Mouse (Mus musculus) midbrain, embryonic 13.5 days (tissue): ENCODE results near the gene Rps6ka6. TPM values are rescaled to one million over a fixed set of nuclear protein-coding genes. Genes with fewer than 3 reads are reported as not detected.

ENCODE experiments used
- ATAC-seq: fragments of 200-750 bp; cut with Nextera tagmentation; 2 replicates; pipeline ENCODE4 v1.8.0; 2017; ENCODE audit warnings: mild to moderate bottlenecking, moderate TSS enrichment, moderate library complexity
- H3K27ac ChIP-seq: fragments of 300-500 bp; sonication (generic); 2 replicates; pipeline ENCODE4 v1.5.1; 2015; ENCODE audit warnings: inconsistent platforms, mild to moderate bottlenecking, moderate library complexity
- H3K27me3 ChIP-seq: fragments of 300-500 bp; sonication (generic); 2 replicates; pipeline ENCODE4 v1.6.1; 2015; ENCODE audit warnings: mild to moderate bottlenecking, inconsistent platforms
- H3K36me3 ChIP-seq: fragments of 300-500 bp; sonication (generic); 2 replicates; pipeline ENCODE4 v1.6.1; 2015; ENCODE audit warnings: mild to moderate bottlenecking, inconsistent platforms
- H3K4me1 ChIP-seq: fragments of 300-500 bp; sonication (generic); replicated peaks from 2 replicates; pipeline ENCODE4 v1.6.1; 2015; ENCODE audit warnings: inconsistent platforms
- H3K4me2 ChIP-seq: fragments of 300-500 bp; sonication (generic); replicated peaks from 2 replicates; pipeline ENCODE4 v1.6.1; 2015; ENCODE audit warnings: moderate library complexity, mild to moderate bottlenecking, inconsistent platforms
- H3K4me3 ChIP-seq: fragments of 300-500 bp; sonication (generic); replicated peaks from 2 replicates; pipeline ENCODE4 v1.5.1; 2015; ENCODE audit warnings: mild to moderate bottlenecking, inconsistent platforms
- H3K9ac ChIP-seq: fragments of 300-500 bp; sonication (generic); replicated peaks from 2 replicates; pipeline ENCODE4 v1.6.1; 2015; ENCODE audit warnings: mild to moderate bottlenecking, inconsistent platforms
- H3K9me3 ChIP-seq: fragments of 300-500 bp; sonication (generic); 2 replicates; pipeline ENCODE4 v1.6.1; 2016; ENCODE audit warnings: mild to moderate bottlenecking, inconsistent platforms
- WGBS: fragments of 180-500 bp; shearing (Covaris S2); methylation state at CpG from one replicate; pipeline ENCODE4 v1.1.7; 2015; 5-methylcytosine and 5-hydroxymethylcytosine counted together
- polyA plus RNA-seq: library from polyadenylated mRNA; unstranded; fragments of >200 nt; fragmentation: Nextera tagmentation; extraction: Ambion mirVana; gene quantifications from 2 replicates; pipeline ENCODE4 v1.2.1, GENCODE M21; 2015

The Rps6ka6 gene
- polyA plus RNA-seq, 1 experiment from 2014 or later, result 43.8 TPM

DNA sequence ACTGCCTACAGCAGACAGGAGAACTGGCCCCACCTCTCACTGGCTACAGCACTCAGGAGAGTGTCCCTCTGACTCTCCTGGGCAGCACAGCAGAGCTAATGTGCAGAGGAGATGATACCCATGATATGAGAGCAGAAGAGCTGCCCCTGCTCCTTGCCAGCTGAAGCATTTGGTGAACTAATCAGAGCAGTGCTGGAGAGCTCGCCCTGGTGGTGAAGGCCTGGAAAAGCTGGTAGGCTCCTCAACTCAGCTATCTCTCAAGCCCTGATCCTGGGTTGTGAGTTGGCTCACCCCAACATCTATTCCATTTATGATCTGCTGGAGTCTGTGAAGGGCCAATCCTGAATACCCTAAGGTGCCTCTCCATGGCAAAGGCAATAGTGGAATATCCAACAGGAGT lies 163.6 kb downstream of the Rps6ka6 start:
- no peak overlapping the region for H3K4me3 ChIP-seq
- H3K4me2 ChIP-seq, result no peak overlapping the region
- H3K9me3 ChIP-seq, result no peaks in the 10 kb centered on the region
- 21% methylated on average over 1 of the region's 1 CpGs for WGBS
- H3K27ac ChIP-seq, result no peak overlapping the region
- H3K9ac ChIP-seq, result no peak overlapping the region
- H3K4me1 ChIP-seq, result no peaks in the 10 kb centered on the region
- no peaks in the 10 kb centered on the region for H3K36me3 ChIP-seq
- H3K27me3 ChIP-seq, result no peaks in the 10 kb centered on the region
- no peak for ATAC-seq

Other genes starting within 250 kb of the Rps6ka6 start
- 2.1 TPM in 2 replicates for gene Hdx, start 159.1 kb upstream of the Rps6ka6 start, polyA plus RNA-seq